Mouse (Mus musculus) bone marrow macrophage, adult 2 months (primary cell): ENCODE results near the gene Cfap97d1.

Experiments used
- CTCF ChIP-seq: IDR thresholded peaks from 2 replicates; pipeline ENCODE4 v1.5.1; 2012; ENCODE audit warnings: low read depth, mild to moderate bottlenecking, low read length, moderate library complexity
- POLR2A ChIP-seq: IDR thresholded peaks from 2 replicates; pipeline ENCODE4 v1.6.1; 2012; ENCODE audit warnings: mild to moderate bottlenecking, low read depth, low read length, borderline replicate concordance

DNA sequence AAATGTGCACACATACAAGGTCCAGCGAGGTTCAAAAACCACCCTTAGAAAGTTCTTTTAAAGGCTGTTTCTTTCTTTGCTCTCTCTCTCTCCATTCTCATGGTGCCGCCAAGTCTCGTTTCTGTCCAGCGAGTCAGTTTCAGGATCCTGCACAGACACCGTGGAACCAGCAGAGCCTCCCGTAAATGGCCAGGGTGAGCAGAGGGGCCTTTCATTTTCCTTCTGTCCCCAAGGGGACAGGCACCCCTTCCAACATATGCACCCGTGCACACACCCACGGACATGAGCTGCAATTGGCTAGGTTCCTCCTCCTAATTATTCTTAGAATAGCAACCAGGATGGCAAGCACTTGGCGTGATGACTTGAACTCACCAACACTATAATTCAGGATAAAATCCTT lies 10.6 kb upstream of the Cfap97d1 start:
- no peak for TF ChIP-seq POLR2A
- no peak for TF ChIP-seq CTCF
